Mouse (Mus musculus) liver, embryonic 14.5 days (tissue): Measurements from ENCODE around the gene Snrnp25. TPM values are rescaled to one million over a fixed set of nuclear protein-coding genes. Genes with fewer than 3 reads are reported as not detected.

Experiments
- ATAC-seq: fragments of 200-750 bp; cut with Nextera tagmentation; 2 replicates; pipeline ENCODE4 v1.8.0; 2017; ENCODE audit warnings: moderate number of reproducible peaks, mild to moderate bottlenecking, moderate library complexity; ENCODE audit not compliant: insufficient read depth
- DNase-seq, 3 experiments: peaks; one replicate each; pipeline ENCODE4 v3.0.0-alpha.2; 2012 to 2013; ENCODE audit warnings: low read depth in 3 of 3, low spot score in 3 of 3
- H3K27ac ChIP-seq: fragments of 300-500 bp; sonication (generic); 2 replicates; pipeline ENCODE4 v1.5.1; 2014; ENCODE audit warnings: moderate library complexity, mild to moderate bottlenecking, control low read depth, inconsistent platforms
- H3K27me3 ChIP-seq: fragments of 300-500 bp; sonication (generic); 2 replicates; pipeline ENCODE4 v1.6.1; 2014; ENCODE audit warnings: mild to moderate bottlenecking, low read length, moderate library complexity; ENCODE audit not compliant: control insufficient read depth, insufficient read depth
- H3K36me3 ChIP-seq: fragments of 300-500 bp; sonication (generic); replicated peaks from 2 replicates; pipeline ENCODE4 v1.6.1; 2014; ENCODE audit warnings: low read depth; ENCODE audit not compliant: control insufficient read depth, insufficient read depth
- H3K4me1 ChIP-seq, 2 experiments: fragments of 200-500 bp in 1 of 2; fragments of 300-500 bp in 1 of 2; sonication (generic) in 1 of 2; replicated peaks; 2 replicates each; pipeline ENCODE4 v1.6.1; 2012 to 2014; ENCODE audit warnings: antibody characterized with exemption in 1 of 2, inconsistent platforms in 1 of 2, low read length in 1 of 2; ENCODE audit not compliant: control insufficient read depth in 2 of 2, insufficient read depth in 2 of 2
- H3K4me2 ChIP-seq: fragments of 300-500 bp; sonication (generic); 2 replicates; pipeline ENCODE4 v1.6.1; 2014; ENCODE audit warnings: low read depth, mild to moderate bottlenecking, control low read depth, moderate library complexity
- H3K4me3 ChIP-seq, 2 experiments: fragments of 200-500 bp in 1 of 2; fragments of 300-500 bp in 1 of 2; sonication (generic) in 1 of 2; 2 replicates each; pipeline ENCODE4 v1.5.1; 2012 to 2014; ENCODE audit warnings: low read depth in 2 of 2, low read length in 2 of 2, mild to moderate bottlenecking in 2 of 2, control low read depth in 1 of 2, inconsistent platforms in 1 of 2, moderate library complexity in 1 of 2; ENCODE audit not compliant: insufficient read depth in 1 of 2
- H3K9ac ChIP-seq: fragments of 300-500 bp; sonication (generic); replicated peaks from 2 replicates; pipeline ENCODE4 v1.6.1; 2014; ENCODE audit warnings: mild to moderate bottlenecking, control low read depth, moderate library complexity
- H3K9me3 ChIP-seq: fragments of 300-500 bp; sonication (generic); 2 replicates; pipeline ENCODE4 v1.6.1; 2016; ENCODE audit warnings: low read length, mixed read lengths; ENCODE audit not compliant: control insufficient read depth
- CTCF ChIP-seq: IDR thresholded peaks from 2 replicates; pipeline ENCODE4 v1.5.1; 2016; ENCODE audit warnings: antibody characterized with exemption, low read depth, control low read depth
- EP300 ChIP-seq: IDR thresholded peaks from 2 replicates; pipeline ENCODE4 v1.6.1; 2016; ENCODE audit warnings: antibody characterized with exemption, low read depth
- WGBS: fragments of 180-500 bp; shearing (Covaris S2); extraction: QIAGEN DNeasy Blood & Tissue Kit; methylation state at CpG from one replicate; pipeline ENCODE4 v1.1.7; 2014; ENCODE audit not compliant: insufficient replicate concordance; 5-methylcytosine and 5-hydroxymethylcytosine counted together
- polyA plus RNA-seq, 2 experiments: library from polyadenylated mRNA; depleted of rRNA in 1 of 2; stranded (reverse) in 1 of 2; unstranded in 1 of 2; fragments of >200 nt; fragmentation: Nextera tagmentation in 1 of 2; extraction: Ambion mirVana in 1 of 2; gene quantifications; 2 replicates each; pipeline versions ENCODE4 v1.2.1 to v1.2.3; 2012 to 2014

Gene Snrnp25
- polyA plus RNA-seq, 2 experiments = 67.9 to 93.1 TPM

GRCm38 (mm10) chr11:32227041-32227440, 21.8 kb downstream of the Snrnp25 start:
- Histone ChIP-seq H3K4me1 (peaks cover 15 to 28% of the 10 kb centered on the region in 2 experiments), H3K9me3 (no peaks in the 10 kb centered on the region), H3K4me2 (peak overlapping the region; percentile 95), H3K36me3 (peaks cover 26% of the 10 kb centered on the region), H3K9ac (peak overlapping the region; percentile 93), H3K27me3 (peaks cover 32% of the 10 kb centered on the region), H3K4me3 (peak overlapping the region; percentile 71 to 90), H3K27ac (no peak overlapping the region; the same call in 1 of the 2 replicates)
- ATAC-seq = no peak
- WGBS = 19% methylated on average over 1 of the region's 1 CpGs
- DNase-seq = no peak
- TF ChIP-seq CTCF = no peak

- Histone ChIP-seq H3K9ac (peak overlapping the region; percentile 93), H3K4me1 (peaks cover 15 to 25% of the 10 kb centered on the region in 2 experiments)
- 88% methylated on average over 9 of the region's 9 CpGs for WGBS
These were observed 22.3 kb downstream of the Snrnp25 start for GRCm38 (mm10) chr11:32227555-32227954.

GRCm38 (mm10) chr11:32228292-32228845, 23.2 kb downstream of the Snrnp25 start:
- ATAC-seq (no peak), DNase-seq (no peak)
- Histone ChIP-seq H3K9ac (peak overlapping the region; percentile 6; the same call in 1 of the 2 replicates), H3K4me3 (no peak overlapping the region), H3K36me3 (peaks cover 38% of the 10 kb centered on the region), H3K27ac (no peak overlapping the region; the same call in 1 of the 2 replicates), H3K9me3 (no peaks in the 10 kb centered on the region), H3K4me2 (peak overlapping the region; percentile 95), H3K27me3 (peaks cover 19% of the 10 kb centered on the region), H3K4me1 (peaks cover 15 to 22% of the 10 kb centered on the region in 2 experiments)
- TF ChIP-seq CTCF (no peak), EP300 (no peak)
- WGBS = 73% methylated on average over 3 of the region's 3 CpGs

More at GRCm38 (mm10) chr11:32227555-32227954, 22.3 kb downstream of the Snrnp25 start:
- no peak for ATAC-seq
- H3K36me3 ChIP-seq = peaks cover 32% of the 10 kb centered on the region
- H3K27ac ChIP-seq = no peak overlapping the region; the same call in 1 of the 2 replicates
- H3K27me3 ChIP-seq = peaks cover 27% of the 10 kb centered on the region
- H3K4me3 ChIP-seq = peak overlapping the region; percentile 10 to 90; a peak in 2 of 4 replicates
- TF ChIP-seq CTCF = no peak
- no peaks in the 10 kb centered on the region for H3K9me3 ChIP-seq
- H3K4me2 ChIP-seq = peak overlapping the region; percentile 95
- DNase-seq = no peak

- Histone ChIP-seq H3K4me2 (no peak overlapping the region), H3K9ac (no peak overlapping the region), H3K4me1 (peaks cover 14 to 15% of the 10 kb centered on the region in 2 experiments), H3K36me3 (peaks cover 54% of the 10 kb centered on the region), H3K4me3 (no peak overlapping the region), H3K27ac (no peak overlapping the region; the same call in 1 of the 2 replicates), H3K27me3 (0 out of 2 replicates have a peak, but pooled peaks cover under 1% of the 10 kb centered on the region), H3K9me3 (no peaks in the 10 kb centered on the region)
- ATAC-seq (no peak), DNase-seq (no peak)
- no peak for TF ChIP-seq EP300
- no peak for TF ChIP-seq CTCF
- 86% methylated on average over 4 of the region's 4 CpGs for WGBS
These were observed 25.0 kb downstream of the Snrnp25 start for GRCm38 (mm10) chr11:32230220-32230619.

DNA sequence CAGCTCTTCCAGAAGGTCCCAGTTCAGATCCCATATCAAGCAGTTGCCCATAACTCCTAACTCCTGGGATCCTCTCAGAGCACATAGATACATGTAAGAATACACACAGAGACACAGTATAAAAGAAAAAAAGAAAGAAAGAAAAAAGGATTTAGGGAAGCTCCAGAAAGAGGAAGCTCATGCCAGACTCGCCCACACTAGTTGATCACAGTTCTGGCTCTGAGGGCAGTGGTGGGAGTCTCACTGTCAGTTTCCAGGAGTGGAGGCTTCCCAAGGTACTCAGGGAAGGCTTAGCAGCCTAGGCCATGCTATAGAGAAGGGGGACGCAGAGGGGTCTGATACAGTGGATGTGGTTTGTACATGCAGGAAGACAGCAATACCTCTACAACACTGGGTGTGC, 25.9 kb downstream of the Snrnp25 start:
- no peak for TF ChIP-seq CTCF
- TF ChIP-seq EP300 = no peak
- DNase-seq (no peak), ATAC-seq (no peak)
- 77% methylated on average over 2 of the region's 2 CpGs for WGBS
- Histone ChIP-seq H3K27me3 (no peaks in the 10 kb centered on the region), H3K36me3 (peaks cover 56% of the 10 kb centered on the region), H3K9ac (no peak overlapping the region), H3K4me2 (no peak overlapping the region), H3K4me3 (no peak overlapping the region), H3K4me1 (peaks cover 5 to 6% of the 10 kb centered on the region in 2 experiments), H3K9me3 (no peaks in the 10 kb centered on the region), H3K27ac (no peak overlapping the region)
